Mouse (Mus musculus) stomach, embryonic 15.5 days (tissue): ENCODE data around the gene Tagln2. TPM values are rescaled to one million over a fixed set of nuclear protein-coding genes. Genes with fewer than 3 reads are reported as not detected.

Source experiments
- polyA plus RNA-seq: library from polyadenylated mRNA; unstranded; fragments of >200 nt; fragmentation: Nextera tagmentation; extraction: Ambion mirVana; gene quantifications from 2 replicates; pipeline ENCODE4 v1.2.1, GENCODE M21; 2015

Tagln2 gene
- polyA plus RNA-seq, 1 experiment from 2014 or later: 341 TPM

Other genes with a start within 250 kb of the Tagln2 start
- not detected in 2 replicates for gene Atp1a4, start 241.6 kb upstream of the Tagln2 start, polyA plus RNA-seq
- 44.8 and 45.0 TPM in 2 replicates for gene Igsf8, start 238.4 kb upstream of the Tagln2 start, polyA plus RNA-seq
- gene Atp1a2, start 202.0 kb upstream of the Tagln2 start, polyA plus RNA-seq: 4.2 and 4.3 TPM in 2 replicates
- gene Kcnj9, start 170.7 kb upstream of the Tagln2 start, polyA plus RNA-seq: 0.05 and 0.09 TPM in 2 replicates
- gene Kcnj10, start 158.8 kb upstream of the Tagln2 start, polyA plus RNA-seq: 0.10 and 0.17 TPM in 2 replicates
- gene Pigm, start 123.5 kb upstream of the Tagln2 start, polyA plus RNA-seq: 6.1 and 6.7 TPM in 2 replicates
- 0.79 and 1.0 TPM in 2 replicates for gene Slamf9, start 24.7 kb upstream of the Tagln2 start, polyA plus RNA-seq
- 49.0 and 50.1 TPM in 2 replicates for gene Igsf9, start 18.3 kb upstream of the Tagln2 start, polyA plus RNA-seq
- gene Cfap45, start 20.8 kb downstream of the Tagln2 start, polyA plus RNA-seq: 2.4 TPM in 2 replicates
- 0.46 and 1.8 TPM in 2 replicates for gene Vsig8, start 55.9 kb downstream of the Tagln2 start, polyA plus RNA-seq
- 0.31 and 0.44 TPM in 2 replicates for gene Slamf8, start 90.5 kb downstream of the Tagln2 start, polyA plus RNA-seq
- not detected in 2 replicates for gene Fcrl6, start 102.5 kb downstream of the Tagln2 start, polyA plus RNA-seq
- 12.9 and 13.1 TPM in 2 replicates for gene Dusp23, start 132.9 kb downstream of the Tagln2 start, polyA plus RNA-seq
- gene Crp, start 198.0 kb downstream of the Tagln2 start, polyA plus RNA-seq: 2.2 and 5.4 TPM in 2 replicates